Mouse (Mus musculus): ENCODE results near the gene Wdr46. TPM values are rescaled to one million over a fixed set of nuclear protein-coding genes. Genes with fewer than 3 reads are reported as not detected.
A peak's percentile ranks its signal among the peaks of the same experiment; 100 is the strongest.

Wdr46 gene
- total and polyA plus RNA-seq, 2 experiments from 2014 or later = 15.7 to 17.3 TPM

- H3K27ac ChIP-seq (ENCODE audit: low read depth, low read length) = peak overlapping the region; percentile 48; the same call in 1 of the 2 replicates
- no peaks in the 10 kb centered on the region for H3K27me3 ChIP-seq (ENCODE audit: insufficient read depth, low read length)
- 3% methylated on average over 36 of the region's 36 CpGs for WGBS
- peak overlapping the region; percentile 70 for H3K4me2 ChIP-seq (ENCODE audit: low read depth, low read length, poor library complexity, severe bottlenecking)
- peak overlapping the region; percentile 39 for H3K9ac ChIP-seq (replicated peaks; ENCODE audit: low read length, poor library complexity, severe bottlenecking)
- H3K4me1 ChIP-seq (ENCODE audit: insufficient read depth, low read length) = no peaks in the 10 kb centered on the region
- H3K36me3 ChIP-seq (ENCODE audit: insufficient read depth, low read length) = no peaks in the 10 kb centered on the region
- ATAC-seq (ENCODE audit: low FRiP score) (no peak), DNase-seq (ENCODE audit: low spot score) (peak; percentile 83)
- H3K4me3 ChIP-seq (ENCODE audit: low read depth, low read length) = peak overlapping the region; percentile 38
- H3K9me3 ChIP-seq (ENCODE audit: low read length) = no peaks in the 10 kb centered on the region
- TF ChIP-seq CTCF (IDR thresholded peaks at IDR 0.05) = peak; percentile 83
Observed at GRCm38 (mm10) chr17:33920282-33921097, 20.0 kb upstream of the Wdr46 start.

GRCm38 (mm10) chr17:33921361-33921760, 19.1 kb upstream of the Wdr46 start:
- 92% methylated on average over 7 of the region's 7 CpGs for WGBS
- Histone ChIP-seq H3K9ac (replicated peaks; ENCODE audit: low read length, poor library complexity, severe bottlenecking) (no peak overlapping the region), H3K4me2 (ENCODE audit: low read depth, low read length, poor library complexity, severe bottlenecking) (no peak overlapping the region), H3K27me3 (ENCODE audit: insufficient read depth, low read length) (no peaks in the 10 kb centered on the region), H3K27ac (ENCODE audit: low read depth, low read length) (no peak overlapping the region), H3K4me1 (ENCODE audit: insufficient read depth, low read length) (no peaks in the 10 kb centered on the region), H3K9me3 (ENCODE audit: low read length) (no peaks in the 10 kb centered on the region), H3K36me3 (ENCODE audit: insufficient read depth, low read length) (no peaks in the 10 kb centered on the region), H3K4me3 (ENCODE audit: low read depth, low read length) (no peak overlapping the region)
- DNase-seq (ENCODE audit: low spot score) (no peak), ATAC-seq (ENCODE audit: low FRiP score) (no peak)
- no peak for TF ChIP-seq CTCF (IDR thresholded peaks at IDR 0.05)

- no peak overlapping the region for H3K9ac ChIP-seq (replicated peaks; ENCODE audit: low read length, poor library complexity, severe bottlenecking)
Observed at GRCm38 (mm10) chr17:33924577-33925283, 15.7 kb upstream of the Wdr46 start.

GRCm38 (mm10) chr17:33925406-33926116, 14.9 kb upstream of the Wdr46 start:
- no peak overlapping the region for H3K4me2 ChIP-seq (ENCODE audit: low read depth, low read length, poor library complexity, severe bottlenecking)
- no peak for DNase-seq (ENCODE audit: low spot score)
- H3K36me3 ChIP-seq (ENCODE audit: insufficient read depth, low read length) = no peaks in the 10 kb centered on the region
- no peak overlapping the region for H3K9ac ChIP-seq (replicated peaks; ENCODE audit: low read length, poor library complexity, severe bottlenecking)
- ATAC-seq (ENCODE audit: low FRiP score) = no peak
- TF ChIP-seq CTCF (IDR thresholded peaks at IDR 0.05) = peak; percentile 26; the same call in 1 of the 2 replicates
- no peaks in the 10 kb centered on the region for H3K27me3 ChIP-seq (ENCODE audit: insufficient read depth, low read length)
- no peaks in the 10 kb centered on the region for H3K9me3 ChIP-seq (ENCODE audit: low read length)
- no peak overlapping the region for H3K4me3 ChIP-seq (ENCODE audit: low read depth, low read length)
- no peak overlapping the region for H3K27ac ChIP-seq (ENCODE audit: low read depth, low read length)
- no peaks in the 10 kb centered on the region for H3K4me1 ChIP-seq (ENCODE audit: insufficient read depth, low read length)
- WGBS = 86% methylated on average over 21 of the region's 21 CpGs

More at GRCm38 (mm10) chr17:33924577-33925283, 15.7 kb upstream of the Wdr46 start:
- ATAC-seq (ENCODE audit: low FRiP score) (no peak), DNase-seq (ENCODE audit: low spot score) (peak; percentile 37)
- Histone ChIP-seq H3K27ac (ENCODE audit: low read depth, low read length) (no peak overlapping the region), H3K27me3 (ENCODE audit: insufficient read depth, low read length) (no peaks in the 10 kb centered on the region), H3K4me3 (ENCODE audit: low read depth, low read length) (no peak overlapping the region), H3K4me1 (ENCODE audit: insufficient read depth, low read length) (no peaks in the 10 kb centered on the region), H3K9me3 (ENCODE audit: low read length) (no peaks in the 10 kb centered on the region), H3K4me2 (ENCODE audit: low read depth, low read length, poor library complexity, severe bottlenecking) (no peak overlapping the region), H3K36me3 (ENCODE audit: insufficient read depth, low read length) (no peaks in the 10 kb centered on the region)
- 84% methylated on average over 10 of the region's 10 CpGs for WGBS
- TF ChIP-seq CTCF (IDR thresholded peaks at IDR 0.05) = peak; percentile 67

- Histone ChIP-seq H3K27ac (ENCODE audit: low read depth, low read length) (no peak overlapping the region), H3K36me3 (ENCODE audit: insufficient read depth, low read length) (no peaks in the 10 kb centered on the region), H3K4me3 (ENCODE audit: low read depth, low read length) (no peak overlapping the region), H3K9me3 (ENCODE audit: low read length) (no peaks in the 10 kb centered on the region), H3K4me1 (ENCODE audit: insufficient read depth, low read length) (0 out of 2 replicates have a peak, but pooled peaks cover 5% of the 10 kb centered on the region), H3K9ac (replicated peaks; ENCODE audit: low read length, poor library complexity, severe bottlenecking) (no peak overlapping the region), H3K4me2 (ENCODE audit: low read depth, low read length, poor library complexity, severe bottlenecking) (no peak overlapping the region), H3K27me3 (ENCODE audit: insufficient read depth, low read length) (no peaks in the 10 kb centered on the region)
- TF ChIP-seq CTCF (IDR thresholded peaks at IDR 0.05) = peak; percentile 53
- no peak for ATAC-seq (ENCODE audit: low FRiP score)
- 77% methylated on average over 17 of the region's 17 CpGs for WGBS
- DNase-seq (ENCODE audit: low spot score) = no peak
Observed at GRCm38 (mm10) chr17:33926207-33926932, 14.1 kb upstream of the Wdr46 start.
